Mouse (Mus musculus) midbrain, embryonic 15.5 days (tissue): Measurements from ENCODE around the gene Rnls. TPM values are rescaled to one million over a fixed set of nuclear protein-coding genes. Genes with fewer than 3 reads are reported as not detected.
A peak's percentile ranks its signal among the peaks of the same experiment; 100 is the strongest.

Experiments used
- ATAC-seq: fragments of 200-750 bp; cut with Nextera tagmentation; replicated peaks from 2 replicates; pipeline ENCODE4 v1.8.0; 2017; ENCODE audit warnings: moderate TSS enrichment
- H3K27ac ChIP-seq: fragments of 300-500 bp; sonication (generic); 2 replicates; pipeline ENCODE4 v1.5.1; 2015; ENCODE audit warnings: mild to moderate bottlenecking, inconsistent platforms
- H3K27me3 ChIP-seq: fragments of 300-500 bp; sonication (generic); replicated peaks from 2 replicates; pipeline ENCODE4 v1.6.1; 2015; ENCODE audit warnings: inconsistent platforms
- H3K36me3 ChIP-seq: fragments of 300-500 bp; sonication (generic); replicated peaks from 2 replicates; pipeline ENCODE4 v1.6.1; 2015; ENCODE audit warnings: inconsistent platforms
- H3K4me1 ChIP-seq: fragments of 300-500 bp; sonication (generic); 2 replicates; pipeline ENCODE4 v1.6.1; 2015; ENCODE audit warnings: inconsistent platforms
- H3K4me2 ChIP-seq: fragments of 300-500 bp; sonication (generic); 2 replicates; pipeline ENCODE4 v1.6.1; 2015; ENCODE audit warnings: inconsistent platforms, mild to moderate bottlenecking, moderate library complexity
- H3K4me3 ChIP-seq: fragments of 300-500 bp; sonication (generic); 2 replicates; pipeline ENCODE4 v1.5.1; 2015; ENCODE audit warnings: mild to moderate bottlenecking, inconsistent platforms
- H3K9ac ChIP-seq: fragments of 300-500 bp; sonication (generic); 2 replicates; pipeline ENCODE4 v1.6.1; 2015; ENCODE audit warnings: mild to moderate bottlenecking, inconsistent platforms
- H3K9me3 ChIP-seq: fragments of 300-500 bp; sonication (generic); 2 replicates; pipeline ENCODE4 v1.6.1; 2016; ENCODE audit warnings: inconsistent platforms
- WGBS: fragments of 180-500 bp; shearing (Covaris S2); methylation state at CpG from one replicate; pipeline ENCODE4 v1.1.7; 2015; ENCODE audit warnings: mixed read lengths; 5-methylcytosine and 5-hydroxymethylcytosine counted together
- polyA plus RNA-seq: library from polyadenylated mRNA; unstranded; fragments of >200 nt; fragmentation: Nextera tagmentation; extraction: Ambion mirVana; gene quantifications from 2 replicates; pipeline ENCODE4 v1.2.1, GENCODE M21; 2015

The Rnls gene
- polyA plus RNA-seq, 1 experiment from 2014 or later, result 10.9 TPM

DNA sequence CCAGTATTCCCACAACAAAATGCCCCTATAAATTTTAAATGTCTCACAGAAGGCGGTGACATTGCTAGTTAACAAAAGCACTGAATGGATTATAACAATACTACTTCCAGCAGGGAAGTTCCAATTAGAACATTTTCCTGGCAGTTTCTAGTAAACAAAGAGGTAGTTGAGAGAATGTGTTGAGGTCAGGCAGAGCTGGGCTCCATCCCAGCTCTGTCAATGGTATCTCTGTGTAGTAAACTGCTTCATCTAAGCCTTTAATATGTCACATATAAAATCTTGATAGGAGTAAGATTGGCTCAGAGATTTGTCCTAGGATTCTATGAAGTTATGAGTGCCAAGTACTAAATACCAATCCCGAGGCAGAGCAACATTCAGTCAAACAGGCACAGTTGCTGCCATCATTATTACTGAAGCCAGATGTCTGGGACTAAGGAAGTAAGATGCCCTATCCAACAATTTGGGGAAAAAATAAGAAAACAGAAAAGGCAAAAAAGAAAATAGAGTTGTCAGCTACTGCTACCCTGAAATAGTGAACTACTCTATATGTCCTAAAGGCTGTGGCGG, 92.3 kb downstream of the Rnls start:
- no peak overlapping the region for H3K9ac ChIP-seq
- no peak for ATAC-seq
- WGBS, result 78% methylated on average over 3 of the region's 3 CpGs
- no peaks in the 10 kb centered on the region for H3K27me3 ChIP-seq
- H3K4me2 ChIP-seq, result no peak overlapping the region
- H3K9me3 ChIP-seq, result no peaks in the 10 kb centered on the region
- H3K36me3 ChIP-seq, result no peaks in the 10 kb centered on the region
- H3K4me3 ChIP-seq, result no peak overlapping the region
- no peak overlapping the region for H3K27ac ChIP-seq
- H3K4me1 ChIP-seq, result no peaks in the 10 kb centered on the region

GRCm38 (mm10) chr19:33296338-33296737, 95.8 kb downstream of the Rnls start:
- Histone ChIP-seq H3K27me3 (no peaks in the 10 kb centered on the region), H3K4me2 (no peak overlapping the region), H3K36me3 (no peaks in the 10 kb centered on the region), H3K27ac (no peak overlapping the region), H3K4me1 (no peaks in the 10 kb centered on the region), H3K4me3 (no peak overlapping the region), H3K9me3 (no peaks in the 10 kb centered on the region), H3K9ac (no peak overlapping the region)
- WGBS, result 44% methylated on average over 2 of the region's 2 CpGs
- no peak for ATAC-seq

GRCm38 (mm10) chr19:33282985-33283384, 109.1 kb downstream of the Rnls start:
- no peaks in the 10 kb centered on the region for H3K9me3 ChIP-seq
- no peak overlapping the region for H3K9ac ChIP-seq
- no peak overlapping the region for H3K4me2 ChIP-seq
- no peaks in the 10 kb centered on the region for H3K27me3 ChIP-seq
- no peaks in the 10 kb centered on the region for H3K4me1 ChIP-seq
- no peak for ATAC-seq
- 53% methylated on average over 3 of the region's 3 CpGs for WGBS
- no peaks in the 10 kb centered on the region for H3K36me3 ChIP-seq
- H3K4me3 ChIP-seq, result no peak overlapping the region
- H3K27ac ChIP-seq, result no peak overlapping the region

GRCm38 (mm10) chr19:33276421-33276820, 115.7 kb downstream of the Rnls start:
- Histone ChIP-seq H3K4me3 (no peak overlapping the region), H3K4me2 (no peak overlapping the region), H3K27ac (no peak overlapping the region), H3K27me3 (no peaks in the 10 kb centered on the region), H3K9ac (no peak overlapping the region), H3K36me3 (no peaks in the 10 kb centered on the region), H3K9me3 (no peaks in the 10 kb centered on the region), H3K4me1 (no peaks in the 10 kb centered on the region)
- 91% methylated on average over 1 of the region's 1 CpGs for WGBS
- ATAC-seq, result no peak

DNA sequence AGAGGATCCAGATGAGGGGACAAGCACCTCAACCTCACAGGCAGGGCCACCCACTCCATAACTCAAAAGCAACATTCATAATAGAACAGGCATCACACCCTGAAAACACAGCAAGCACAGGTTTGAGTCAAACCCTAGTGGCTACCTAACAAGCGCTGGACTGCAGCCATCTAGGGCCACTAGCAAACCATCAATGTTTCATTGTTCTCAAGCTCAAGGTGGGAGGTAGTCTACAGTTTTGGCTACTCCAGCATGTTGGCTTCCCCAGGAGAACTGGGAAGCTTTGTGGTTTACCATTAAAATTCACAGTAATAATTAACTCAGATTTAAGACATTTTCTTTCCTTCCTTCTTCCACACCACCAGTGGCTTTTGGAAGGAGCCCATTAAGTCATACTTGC, 118.4 kb downstream of the Rnls start:
- Histone ChIP-seq H3K9ac (no peak overlapping the region), H3K36me3 (no peaks in the 10 kb centered on the region), H3K9me3 (no peaks in the 10 kb centered on the region), H3K4me2 (no peak overlapping the region), H3K4me1 (no peaks in the 10 kb centered on the region), H3K4me3 (no peak overlapping the region), H3K27me3 (no peaks in the 10 kb centered on the region), H3K27ac (no peak overlapping the region)
- no peak for ATAC-seq
- 97% methylated on average over 1 of the region's 1 CpGs for WGBS

- 58% methylated on average over 2 of the region's 2 CpGs for WGBS
- no peaks in the 10 kb centered on the region for H3K9me3 ChIP-seq
- H3K36me3 ChIP-seq, result no peaks in the 10 kb centered on the region
- H3K27me3 ChIP-seq, result no peaks in the 10 kb centered on the region
- H3K9ac ChIP-seq, result no peak overlapping the region
- no peak overlapping the region for H3K4me3 ChIP-seq
- no peak overlapping the region for H3K4me2 ChIP-seq
- no peak overlapping the region for H3K27ac ChIP-seq
- H3K4me1 ChIP-seq, result no peaks in the 10 kb centered on the region
- no peak for ATAC-seq
Observed at GRCm38 (mm10) chr19:33271571-33271970, 120.5 kb downstream of the Rnls start.

DNA sequence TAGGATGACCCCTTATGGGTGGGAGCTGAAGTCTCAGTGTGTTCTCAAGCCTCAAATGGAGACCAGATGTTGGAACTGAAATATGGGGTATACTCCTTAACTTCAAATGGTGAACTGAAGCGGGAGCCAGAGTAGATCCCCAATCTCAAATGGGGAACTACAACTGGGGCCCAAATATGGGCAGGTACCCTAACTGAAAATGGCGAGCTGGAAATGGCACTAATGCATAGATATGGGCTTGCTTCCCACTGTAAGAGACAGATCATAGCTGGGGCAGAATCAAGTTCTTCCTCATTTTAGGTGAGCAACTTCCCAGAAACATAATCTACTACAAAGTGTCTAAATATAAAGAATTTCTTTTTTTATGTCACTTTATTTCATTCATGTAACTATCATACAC, 121.9 kb downstream of the Rnls start:
- no peak overlapping the region for H3K4me2 ChIP-seq
- no peaks in the 10 kb centered on the region for H3K36me3 ChIP-seq
- H3K27me3 ChIP-seq, result no peaks in the 10 kb centered on the region
- ATAC-seq, result no peak
- H3K4me3 ChIP-seq, result no peak overlapping the region
- 83% methylated on average over 2 of the region's 2 CpGs for WGBS
- H3K9me3 ChIP-seq, result no peaks in the 10 kb centered on the region
- H3K4me1 ChIP-seq, result no peaks in the 10 kb centered on the region
- no peak overlapping the region for H3K27ac ChIP-seq
- no peak overlapping the region for H3K9ac ChIP-seq

GRCm38 (mm10) chr19:33268044-33268443, 124.1 kb downstream of the Rnls start:
- 81% methylated on average over 14 of the region's 14 CpGs for WGBS

GRCm38 (mm10) chr19:33265245-33265644, 126.8 kb downstream of the Rnls start:
- H3K4me2 ChIP-seq, result no peak overlapping the region
- H3K27ac ChIP-seq, result no peak overlapping the region
- 36% methylated on average over 2 of the region's 2 CpGs for WGBS
- no peak overlapping the region for H3K9ac ChIP-seq
- no peaks in the 10 kb centered on the region for H3K4me1 ChIP-seq
- H3K9me3 ChIP-seq, result no peaks in the 10 kb centered on the region
- H3K27me3 ChIP-seq, result no peaks in the 10 kb centered on the region
- ATAC-seq, result peak; percentile 52; the same call in 1 of the 2 replicates
- no peak overlapping the region for H3K4me3 ChIP-seq
- no peaks in the 10 kb centered on the region for H3K36me3 ChIP-seq

More at GRCm38 (mm10) chr19:33268044-33268443, 124.1 kb downstream of the Rnls start:
- Histone ChIP-seq H3K36me3 (no peaks in the 10 kb centered on the region), H3K9ac (no peak overlapping the region), H3K4me1 (no peaks in the 10 kb centered on the region), H3K27me3 (no peaks in the 10 kb centered on the region), H3K9me3 (no peaks in the 10 kb centered on the region), H3K4me3 (no peak overlapping the region), H3K4me2 (no peak overlapping the region), H3K27ac (no peak overlapping the region)
- no peak for ATAC-seq

- Histone ChIP-seq H3K4me1 (no peaks in the 10 kb centered on the region), H3K4me2 (no peak overlapping the region), H3K4me3 (no peak overlapping the region), H3K27me3 (no peaks in the 10 kb centered on the region), H3K9ac (no peak overlapping the region), H3K9me3 (no peaks in the 10 kb centered on the region), H3K27ac (no peak overlapping the region), H3K36me3 (no peaks in the 10 kb centered on the region)
- whole genome bisulfite sequencing, result 63% methylated on average over 3 of the region's 3 CpGs
- no peak for ATAC-seq
Observed at GRCm38 (mm10) chr19:33264224-33264993, 127.7 kb downstream of the Rnls start.

DNA sequence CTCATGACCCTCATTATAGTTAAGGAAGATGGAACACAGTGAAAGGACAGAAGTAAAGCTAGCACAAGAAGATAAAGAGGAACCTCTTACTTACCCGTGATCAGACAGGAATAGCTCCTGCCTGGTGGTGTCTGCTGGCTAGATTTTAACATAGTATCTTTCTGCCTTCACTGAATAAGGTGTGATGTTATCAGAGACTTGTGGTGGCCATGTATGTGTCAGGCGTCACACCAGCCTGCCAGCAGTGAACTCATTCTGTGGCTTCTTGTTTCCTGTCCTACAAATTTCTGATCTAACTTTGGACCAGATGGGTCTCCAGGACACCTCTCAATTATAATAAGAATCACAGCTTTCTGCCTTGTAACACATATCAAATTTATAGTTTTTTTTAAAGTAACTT, 129.7 kb downstream of the Rnls start:
- H3K9me3 ChIP-seq, result no peaks in the 10 kb centered on the region
- no peak overlapping the region for H3K4me3 ChIP-seq
- H3K36me3 ChIP-seq, result no peaks in the 10 kb centered on the region
- no peaks in the 10 kb centered on the region for H3K4me1 ChIP-seq
- WGBS, result 76% methylated on average over 2 of the region's 2 CpGs
- ATAC-seq, result no peak
- H3K4me2 ChIP-seq, result no peak overlapping the region
- H3K27ac ChIP-seq, result no peak overlapping the region
- no peak overlapping the region for H3K9ac ChIP-seq
- no peaks in the 10 kb centered on the region for H3K27me3 ChIP-seq

- no peaks in the 10 kb centered on the region for H3K27me3 ChIP-seq
- H3K9me3 ChIP-seq, result no peaks in the 10 kb centered on the region
- no peak overlapping the region for H3K4me3 ChIP-seq
- ATAC-seq, result no peak
- no peak overlapping the region for H3K9ac ChIP-seq
- WGBS, result 82% methylated on average over 1 of the region's 1 CpGs
- H3K4me2 ChIP-seq, result no peak overlapping the region
- H3K36me3 ChIP-seq, result no peaks in the 10 kb centered on the region
- H3K27ac ChIP-seq, result no peak overlapping the region
- no peaks in the 10 kb centered on the region for H3K4me1 ChIP-seq
Observed at GRCm38 (mm10) chr19:33259164-33259563, 132.9 kb downstream of the Rnls start.

- Histone ChIP-seq H3K9me3 (no peaks in the 10 kb centered on the region), H3K36me3 (no peaks in the 10 kb centered on the region), H3K27ac (no peak overlapping the region), H3K9ac (no peak overlapping the region), H3K4me3 (no peak overlapping the region), H3K27me3 (no peaks in the 10 kb centered on the region), H3K4me1 (no peaks in the 10 kb centered on the region), H3K4me2 (no peak overlapping the region)
- WGBS, result 69% methylated on average over 5 of the region's 5 CpGs
- no peak for ATAC-seq
Observed at GRCm38 (mm10) chr19:33253893-33254292, 138.2 kb downstream of the Rnls start.
